Mouse (Mus musculus): Measurements from ENCODE around the gene Gas2l2. TPM values are rescaled to one million over a fixed set of nuclear protein-coding genes. Genes with fewer than 3 reads are reported as not detected.

The Gas2l2 gene
- polyA plus RNA-seq (2014; fragmentation: Nextera tagmentation; extraction: Ambion mirVana) = not detected in 2 replicates

DNA sequence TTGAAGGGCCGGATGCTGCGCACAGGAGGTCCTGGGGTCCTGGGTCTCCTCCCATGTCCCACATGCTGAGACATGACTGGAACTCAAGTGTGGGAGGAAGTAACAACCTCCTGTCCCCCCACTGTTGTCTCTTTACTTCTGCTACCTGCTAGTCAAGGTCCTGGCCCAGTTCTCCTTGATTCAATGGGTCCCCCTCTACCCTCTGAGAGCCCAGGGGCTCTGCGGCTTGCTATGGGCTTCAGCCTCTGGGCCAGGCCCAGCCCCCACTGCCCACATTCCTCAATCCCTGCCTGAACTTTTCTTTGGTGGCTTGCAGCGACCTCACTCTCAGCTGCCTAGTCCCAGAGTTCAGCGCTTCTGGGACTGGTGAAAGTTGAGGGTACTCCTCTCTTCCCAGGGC, at the start of gene Gas2l2:
Gene Gas2l2, minus strand, starts transcription at position 101 of the 400 bp plus-strand sequence.
- H3K27ac ChIP-seq (ENCODE audit: low read depth, low read length) = no peak within 1 kb of the TSS

DNA sequence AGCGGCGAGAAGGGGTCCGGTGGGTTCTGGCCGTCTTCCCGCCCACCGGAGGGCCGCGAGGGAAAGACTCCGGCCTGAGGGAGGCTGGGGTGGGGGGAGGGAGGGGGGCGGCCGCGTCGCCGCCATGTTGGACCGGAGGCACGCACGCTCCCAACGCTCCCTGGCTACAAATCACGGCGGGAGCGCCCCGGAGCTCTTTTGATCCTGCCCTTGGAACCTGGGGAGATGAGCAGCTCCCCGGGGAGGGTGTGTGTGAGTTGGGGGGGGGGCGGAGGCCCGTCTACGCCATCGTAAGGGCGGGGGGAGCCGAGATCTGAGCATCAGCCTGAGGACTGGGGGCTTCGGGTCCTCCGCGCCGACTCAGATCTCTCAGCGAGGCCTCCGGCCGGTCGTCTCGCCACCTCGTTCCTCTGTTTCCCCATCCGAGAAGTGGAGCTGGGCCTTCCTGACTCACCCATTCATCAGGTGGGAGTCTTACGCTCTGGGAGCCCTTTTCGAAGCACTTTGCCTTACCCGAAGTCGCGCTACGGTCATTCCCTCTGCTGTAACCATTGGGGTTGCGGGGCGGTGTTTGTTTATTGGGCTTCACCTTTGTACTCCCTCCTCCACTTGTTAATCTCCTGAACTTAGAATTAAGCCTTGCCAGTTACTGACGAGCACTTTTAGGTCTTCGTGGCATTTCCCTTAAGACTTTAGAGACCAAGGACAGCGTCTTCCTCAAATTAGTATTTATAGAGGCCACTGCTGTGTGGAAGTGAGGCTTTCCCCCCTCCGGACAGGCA, 44.2 kb upstream of the Gas2l2 start:
- H3K36me3 ChIP-seq (ENCODE audit: control insufficient read depth, insufficient read depth, low read length) = no peaks in the 10 kb centered on the region
- H3K4me1 ChIP-seq (replicated peaks; ENCODE audit: control insufficient read depth, insufficient read depth, low read length) = 0 out of 2 replicates have a peak, but pooled peaks cover 2% of the 10 kb centered on the region
- no peaks in the 10 kb centered on the region for H3K27me3 ChIP-seq (ENCODE audit: control insufficient read depth, insufficient read depth, low read length)
- peak overlapping the region; percentile 94 for H3K4me3 ChIP-seq (ENCODE audit: low read depth, low read length)
- peak overlapping the region; percentile 98 for H3K9ac ChIP-seq (ENCODE audit: low read length)
- peak overlapping the region; percentile 78 for H3K4me2 ChIP-seq (ENCODE audit: low read depth, low read length, severe bottlenecking)
- under 1% methylated on average over 41 of the region's 52 CpGs for WGBS
- ATAC-seq (replicated peaks; ENCODE audit: low FRiP score) = peak; percentile 89
- no peak for DNase-seq (ENCODE audit: low spot score)
- H3K9me3 ChIP-seq (ENCODE audit: control insufficient read depth, low read length) = no peaks in the 10 kb centered on the region
- H3K27ac ChIP-seq (ENCODE audit: low read depth, low read length) = peak overlapping the region; percentile 96

More for the DNA sequence above, at the start of gene Gas2l2:
- DNase-seq (ENCODE audit: low spot score) (no peak), ATAC-seq (replicated peaks; ENCODE audit: low FRiP score) (no peak)
- Histone ChIP-seq H3K27me3 (ENCODE audit: control insufficient read depth, insufficient read depth, low read length) (0 out of 2 replicates have a peak, but pooled peaks cover 2% of the 10 kb centered on the region), H3K4me3 (ENCODE audit: low read depth, low read length) (no peak within 1 kb of the TSS), H3K4me2 (ENCODE audit: low read depth, low read length, severe bottlenecking) (no peak within 1 kb of the TSS), H3K4me1 (replicated peaks; ENCODE audit: control insufficient read depth, insufficient read depth, low read length) (no peaks in the 10 kb centered on the region), H3K36me3 (ENCODE audit: control insufficient read depth, insufficient read depth, low read length) (no peaks in the 10 kb centered on the region), H3K9me3 (ENCODE audit: control insufficient read depth, low read length) (no peaks in the 10 kb centered on the region), H3K9ac (ENCODE audit: low read length) (no peak within 1 kb of the TSS)
- WGBS = 49% methylated on average over 5 of the region's 5 CpGs

GRCm38 (mm10) chr11:83472324-83473234, 43.3 kb upstream of the Gas2l2 start, which contains the start of gene Taf15:
Taf15 (plus strand) TSS chr11:83473086.
- DNase-seq (ENCODE audit: low spot score) (peak; percentile 99), ATAC-seq (replicated peaks; ENCODE audit: low FRiP score) (peak; percentile 99)
- under 1% methylated on average over 66 of the region's 66 CpGs for WGBS

GRCm38 (mm10) chr11:83471766-83472165, 42.5 kb upstream of the Gas2l2 start:
- no peak for DNase-seq (ENCODE audit: low spot score)
- H3K4me1 ChIP-seq (replicated peaks; ENCODE audit: control insufficient read depth, insufficient read depth, low read length) = 0 out of 2 replicates have a peak, but pooled peaks cover 2% of the 10 kb centered on the region
- no peak overlapping the region for H3K4me3 ChIP-seq (ENCODE audit: low read depth, low read length)
- no peak for ATAC-seq (replicated peaks; ENCODE audit: low FRiP score)
- H3K4me2 ChIP-seq (ENCODE audit: low read depth, low read length, severe bottlenecking) = peak overlapping the region; percentile 53; the same call in 1 of the 2 replicates
- WGBS = 85% methylated on average over 2 of the region's 2 CpGs
- no peaks in the 10 kb centered on the region for H3K36me3 ChIP-seq (ENCODE audit: control insufficient read depth, insufficient read depth, low read length)
- H3K27me3 ChIP-seq (ENCODE audit: control insufficient read depth, insufficient read depth, low read length) = no peaks in the 10 kb centered on the region
- H3K27ac ChIP-seq (ENCODE audit: low read depth, low read length) = no peak overlapping the region
- no peaks in the 10 kb centered on the region for H3K9me3 ChIP-seq (ENCODE audit: control insufficient read depth, low read length)
- peak overlapping the region; percentile 64; the same call in 1 of the 2 replicates for H3K9ac ChIP-seq (ENCODE audit: low read length)

More at GRCm38 (mm10) chr11:83472324-83473234, 43.3 kb upstream of the Gas2l2 start, which contains the start of gene Taf15:
- peak within 1 kb of the TSS; percentile 78 for H3K4me2 ChIP-seq (ENCODE audit: low read depth, low read length, severe bottlenecking)
- H3K27ac ChIP-seq (ENCODE audit: low read depth, low read length) = peak within 1 kb of the TSS; percentile 96
- H3K9ac ChIP-seq (ENCODE audit: low read length) = peak within 1 kb of the TSS; percentile 98
- H3K4me3 ChIP-seq (ENCODE audit: low read depth, low read length) = peak within 1 kb of the TSS; percentile 94
- no peaks in the 10 kb centered on the region for H3K27me3 ChIP-seq (ENCODE audit: control insufficient read depth, insufficient read depth, low read length)
- no peaks in the 10 kb centered on the region for H3K9me3 ChIP-seq (ENCODE audit: control insufficient read depth, low read length)
- no peaks in the 10 kb centered on the region for H3K36me3 ChIP-seq (ENCODE audit: control insufficient read depth, insufficient read depth, low read length)
- 0 out of 2 replicates have a peak, but pooled peaks cover 2% of the 10 kb centered on the region for H3K4me1 ChIP-seq (replicated peaks; ENCODE audit: control insufficient read depth, insufficient read depth, low read length)

DNA sequence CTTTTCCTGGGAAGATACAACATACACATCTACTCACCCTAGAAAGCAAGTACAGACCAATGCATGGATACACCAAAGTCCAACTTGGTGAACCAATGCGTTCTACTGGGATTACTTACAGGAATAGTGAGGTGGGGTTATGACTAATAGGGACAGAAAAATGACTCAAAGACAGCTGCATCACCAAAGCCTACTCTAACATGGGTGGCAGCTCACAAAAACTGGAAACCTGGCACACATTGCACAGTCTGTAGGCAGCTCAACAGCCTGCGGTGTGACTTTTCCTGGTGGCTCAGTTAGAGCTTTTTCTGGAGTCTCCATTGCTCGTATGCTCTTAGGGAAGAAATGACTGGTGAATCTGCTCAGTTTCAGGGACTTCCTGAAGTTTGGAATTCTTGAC, 39.5 kb upstream of the Gas2l2 start:
- H3K27me3 ChIP-seq (ENCODE audit: control insufficient read depth, insufficient read depth, low read length) = peaks cover 4% of the 10 kb centered on the region
- H3K27ac ChIP-seq (ENCODE audit: low read depth, low read length) = no peak overlapping the region
- DNase-seq (ENCODE audit: low spot score) (no peak), ATAC-seq (replicated peaks; ENCODE audit: low FRiP score) (no peak)
- no peak overlapping the region for H3K9ac ChIP-seq (ENCODE audit: low read length)
- 95% methylated on average over 3 of the region's 3 CpGs for WGBS
- H3K9me3 ChIP-seq (ENCODE audit: control insufficient read depth, low read length) = no peaks in the 10 kb centered on the region
- no peaks in the 10 kb centered on the region for H3K36me3 ChIP-seq (ENCODE audit: control insufficient read depth, insufficient read depth, low read length)
- H3K4me2 ChIP-seq (ENCODE audit: low read depth, low read length, severe bottlenecking) = no peak overlapping the region
- H3K4me1 ChIP-seq (replicated peaks; ENCODE audit: control insufficient read depth, insufficient read depth, low read length) = no peaks in the 10 kb centered on the region
- no peak overlapping the region for H3K4me3 ChIP-seq (ENCODE audit: low read depth, low read length)

DNA sequence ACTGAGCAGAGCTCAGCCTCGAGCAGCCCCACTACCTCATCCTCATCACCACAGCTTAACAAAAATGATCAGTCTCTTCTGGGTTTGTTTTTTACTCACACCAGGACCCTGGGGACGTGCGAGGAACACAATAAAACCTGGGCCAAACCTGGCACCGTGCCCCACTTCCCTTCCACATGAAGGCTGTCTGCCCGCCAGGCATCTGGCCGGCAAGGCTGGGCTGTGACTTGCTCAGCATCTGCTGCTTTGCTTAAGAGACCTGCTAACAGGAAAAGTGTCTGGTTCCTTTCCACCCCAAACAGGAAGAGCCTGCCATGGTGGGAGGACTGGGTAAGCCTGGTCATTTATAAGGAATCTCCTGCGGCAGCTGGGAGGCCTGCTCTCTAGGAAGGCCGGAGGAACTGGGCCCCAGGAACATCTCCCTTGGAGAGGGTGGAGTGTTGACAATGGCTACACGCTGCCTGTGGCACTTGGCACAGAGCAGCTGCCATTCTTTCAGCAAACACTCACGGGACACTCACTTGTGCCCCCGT, 37.9 kb upstream of the Gas2l2 start:
- H3K4me3 ChIP-seq (ENCODE audit: low read depth, low read length) = no peak overlapping the region
- no peak overlapping the region for H3K27ac ChIP-seq (ENCODE audit: low read depth, low read length)
- WGBS = 70% methylated on average over 11 of the region's 11 CpGs
- H3K9ac ChIP-seq (ENCODE audit: low read length) = no peak overlapping the region
- peaks cover 3% of the 10 kb centered on the region; the same call in 1 of the 2 replicates for H3K4me1 ChIP-seq (replicated peaks; ENCODE audit: control insufficient read depth, insufficient read depth, low read length)
- peaks cover 18% of the 10 kb centered on the region for H3K27me3 ChIP-seq (ENCODE audit: control insufficient read depth, insufficient read depth, low read length)
- H3K36me3 ChIP-seq (ENCODE audit: control insufficient read depth, insufficient read depth, low read length) = no peaks in the 10 kb centered on the region
- ATAC-seq (replicated peaks; ENCODE audit: low FRiP score) = no peak
- DNase-seq (ENCODE audit: low spot score) = no peak
- H3K9me3 ChIP-seq (ENCODE audit: control insufficient read depth, low read length) = no peaks in the 10 kb centered on the region
- no peak overlapping the region for H3K4me2 ChIP-seq (ENCODE audit: low read depth, low read length, severe bottlenecking)

DNA sequence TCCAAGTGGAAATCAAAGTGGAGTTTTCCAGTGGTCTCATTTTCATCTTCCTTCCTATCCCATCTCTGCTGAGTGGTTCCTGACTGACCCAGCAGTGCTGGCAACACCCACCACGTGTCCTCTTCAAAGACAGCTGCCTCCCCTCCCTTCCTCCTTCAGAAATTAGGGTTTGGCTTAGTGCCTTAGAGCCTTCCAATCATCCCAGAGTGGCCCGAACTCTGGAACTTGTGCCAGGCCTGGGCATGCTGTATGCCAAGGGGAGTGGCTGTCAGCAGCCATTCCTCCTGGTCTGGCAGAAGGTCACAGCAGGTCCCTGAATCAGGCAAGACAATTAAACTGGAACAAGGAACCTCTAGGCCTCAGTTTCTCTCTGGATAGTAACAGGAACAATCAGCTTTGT, 36.7 kb upstream of the Gas2l2 start:
- peaks cover 21% of the 10 kb centered on the region for H3K27me3 ChIP-seq (ENCODE audit: control insufficient read depth, insufficient read depth, low read length)

GRCm38 (mm10) chr11:83462711-83463244, 33.5 kb upstream of the Gas2l2 start, which contains the start of gene Mmp28:
Mmp28 (minus strand) TSS chr11:83463071.
- peak within 1 kb of the TSS; percentile 98 for H3K4me2 ChIP-seq (ENCODE audit: low read depth, low read length, severe bottlenecking)
- H3K9me3 ChIP-seq (ENCODE audit: control insufficient read depth, low read length) = no peaks in the 10 kb centered on the region
- H3K4me1 ChIP-seq (replicated peaks; ENCODE audit: control insufficient read depth, insufficient read depth, low read length) = peaks cover 3% of the 10 kb centered on the region; the same call in 1 of the 2 replicates
- H3K4me3 ChIP-seq (ENCODE audit: low read depth, low read length) = peak within 1 kb of the TSS; percentile 52
- no peaks in the 10 kb centered on the region for H3K36me3 ChIP-seq (ENCODE audit: control insufficient read depth, insufficient read depth, low read length)
- ATAC-seq (replicated peaks; ENCODE audit: low FRiP score) (no peak), DNase-seq (ENCODE audit: low spot score) (peak; percentile 72)
- H3K27me3 ChIP-seq (ENCODE audit: control insufficient read depth, insufficient read depth, low read length) = peaks cover 21% of the 10 kb centered on the region
- H3K27ac ChIP-seq (ENCODE audit: low read depth, low read length) = no peak within 1 kb of the TSS
- peak within 1 kb of the TSS; percentile 66 for H3K9ac ChIP-seq (ENCODE audit: low read length)
- under 1% methylated on average over 41 of the region's 42 CpGs for WGBS

More for the DNA sequence above, 36.7 kb upstream of the Gas2l2 start:
- ATAC-seq (replicated peaks; ENCODE audit: low FRiP score) (no peak), DNase-seq (ENCODE audit: low spot score) (no peak)
- Histone ChIP-seq H3K36me3 (ENCODE audit: control insufficient read depth, insufficient read depth, low read length) (no peaks in the 10 kb centered on the region), H3K4me2 (ENCODE audit: low read depth, low read length, severe bottlenecking) (no peak overlapping the region), H3K9me3 (ENCODE audit: control insufficient read depth, low read length) (no peaks in the 10 kb centered on the region), H3K27ac (ENCODE audit: low read depth, low read length) (no peak overlapping the region), H3K4me3 (ENCODE audit: low read depth, low read length) (no peak overlapping the region), H3K4me1 (replicated peaks; ENCODE audit: control insufficient read depth, insufficient read depth, low read length) (peaks cover 3% of the 10 kb centered on the region; the same call in 1 of the 2 replicates), H3K9ac (ENCODE audit: low read length) (no peak overlapping the region)
- 49% methylated on average over 2 of the region's 2 CpGs for WGBS
